Mouse (Mus musculus) T-cell, adult 2 months (primary cell): ENCODE data around the gene Gsc.
"Not testable (repeated sequence)": the region's sequence is repeated elsewhere in the genome, so short reads cannot be mapped to it uniquely, and the experiment has no call there.

Experiments
- DNase-seq: peaks from one replicate; pipeline ENCODE4 v3.0.0; 2022; ENCODE audit warnings: low spot score

Gsc gene

GRCm38 (mm10) chr12:104453002-104453401 is 20.1 kb downstream of the Gsc start:
- DNase-seq: no peak

- no peak for DNase-seq
These were observed 22.9 kb downstream of the Gsc start for GRCm38 (mm10) chr12:104450257-104450656.

- DNase-seq: no peak
These were observed 25.0 kb downstream of the Gsc start for GRCm38 (mm10) chr12:104448099-104448498.

- not testable (repeated sequence) for DNase-seq
These were observed 26.1 kb downstream of the Gsc start for GRCm38 (mm10) chr12:104447056-104447455.

- DNase-seq: no peak
These were observed 29.4 kb downstream of the Gsc start for GRCm38 (mm10) chr12:104443716-104444115.

GRCm38 (mm10) chr12:104440087-104440760 is 32.9 kb downstream of the Gsc start:
- peak; percentile 9 for DNase-seq

GRCm38 (mm10) chr12:104433951-104434735 is 39.0 kb downstream of the Gsc start:
- DNase-seq: no peak

- no peak for DNase-seq
These were observed 39.9 kb downstream of the Gsc start for GRCm38 (mm10) chr12:104433214-104433613.

GRCm38 (mm10) chr12:104431359-104431758 is 41.8 kb downstream of the Gsc start:
- DNase-seq: no peak

- no peak for DNase-seq
These were observed 46.2 kb downstream of the Gsc start for GRCm38 (mm10) chr12:104426915-104427314.

GRCm38 (mm10) chr12:104425591-104425990 is 47.5 kb downstream of the Gsc start:
- no peak for DNase-seq

GRCm38 (mm10) chr12:104422615-104423392 is 50.3 kb downstream of the Gsc start:
- DNase-seq: no peak
